Mouse (Mus musculus): ENCODE measurements at regions not wholly inside any gene's neighbourhood (a gene's known extent, or its start where the extent isn't known, plus 50 kb on each side); places are given as distances from the start of the nearest gene placed in this dataset.

DNA sequence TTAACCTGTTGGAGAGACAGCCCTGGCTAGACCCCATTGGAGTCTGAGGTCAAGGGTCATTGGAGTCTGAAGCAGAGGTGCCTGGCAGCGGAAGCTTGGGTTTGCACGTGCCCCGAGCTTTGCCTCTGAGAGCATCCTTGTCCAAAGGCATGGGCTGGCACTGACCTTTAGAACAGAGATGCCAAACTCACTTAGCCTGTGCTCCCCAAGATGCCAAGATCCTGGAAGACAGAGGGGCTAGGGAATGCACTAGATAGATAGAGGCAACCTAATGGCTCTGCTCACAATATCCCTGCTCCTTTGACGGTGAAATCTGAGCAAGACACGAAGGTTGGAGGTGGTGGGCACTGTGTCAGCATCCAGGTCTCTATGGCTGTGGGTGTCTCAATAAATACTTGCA lies 75.1 kb downstream of the Gadd45g start:
- H3K4me1 ChIP-seq (ENCODE audit: control insufficient read depth, low read depth, low read length): no peaks in the 10 kb centered on the region
- H3K4me3 ChIP-seq (ENCODE audit: low read depth, low read length): no peak overlapping the region
- H3K9ac ChIP-seq (ENCODE audit: low read depth, low read length): no peak overlapping the region
- 76% methylated on average over 5 of the region's 5 CpGs for WGBS (ENCODE audit: insufficient replicate concordance)
- H3K27ac ChIP-seq (ENCODE audit: low read length): no peak overlapping the region
- H3K9me3 ChIP-seq (replicated peaks; ENCODE audit: control insufficient read depth, low read length): no peaks in the 10 kb centered on the region
- H3K4me2 ChIP-seq (ENCODE audit: low read depth, low read length): no peak overlapping the region
- peaks cover 5% of the 10 kb centered on the region for H3K27me3 ChIP-seq (ENCODE audit: control insufficient read depth, insufficient read depth, low read depth, low read length)
- H3K36me3 ChIP-seq (ENCODE audit: control insufficient read depth, insufficient read depth): no peaks in the 10 kb centered on the region
- no peak for ATAC-seq (ENCODE audit: low read depth)

DNA sequence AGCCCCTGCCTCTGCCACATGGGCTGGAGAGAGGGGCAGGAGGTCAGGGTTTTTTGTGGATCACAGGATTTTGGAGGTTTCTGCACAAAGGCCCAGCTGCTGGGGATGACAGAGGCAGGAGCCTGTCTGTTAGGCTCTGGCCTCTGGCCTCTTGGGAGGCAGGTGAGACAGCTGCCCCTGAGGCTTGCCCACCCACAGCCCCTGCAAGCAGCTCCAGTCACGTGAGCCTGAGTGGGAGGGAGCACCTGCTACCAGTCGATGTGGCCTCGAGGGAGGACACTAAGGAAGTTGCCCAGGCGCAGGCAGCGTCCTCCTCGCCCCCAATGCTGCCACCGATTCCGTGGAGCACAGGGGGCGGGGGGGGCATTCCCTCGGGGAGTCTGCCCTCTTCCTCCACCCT lies 80.3 kb downstream of the Gadd45g start:
- Histone ChIP-seq H3K4me2 (ENCODE audit: low read depth, low read length) (no peak overlapping the region), H3K4me3 (ENCODE audit: low read depth, low read length) (no peak overlapping the region), H3K27ac (ENCODE audit: low read length) (no peak overlapping the region), H3K9me3 (replicated peaks; ENCODE audit: control insufficient read depth, low read length) (no peaks in the 10 kb centered on the region), H3K9ac (ENCODE audit: low read depth, low read length) (no peak overlapping the region), H3K36me3 (ENCODE audit: control insufficient read depth, insufficient read depth) (no peaks in the 10 kb centered on the region), H3K27me3 (ENCODE audit: control insufficient read depth, insufficient read depth, low read depth, low read length) (peaks cover 2% of the 10 kb centered on the region; the same call in 1 of the 2 replicates), H3K4me1 (ENCODE audit: control insufficient read depth, low read depth, low read length) (no peaks in the 10 kb centered on the region; the same call in 1 of the 2 replicates)
- WGBS (ENCODE audit: insufficient replicate concordance): 56% methylated on average over 10 of the region's 10 CpGs
- ATAC-seq (ENCODE audit: low read depth): no peak

DNA sequence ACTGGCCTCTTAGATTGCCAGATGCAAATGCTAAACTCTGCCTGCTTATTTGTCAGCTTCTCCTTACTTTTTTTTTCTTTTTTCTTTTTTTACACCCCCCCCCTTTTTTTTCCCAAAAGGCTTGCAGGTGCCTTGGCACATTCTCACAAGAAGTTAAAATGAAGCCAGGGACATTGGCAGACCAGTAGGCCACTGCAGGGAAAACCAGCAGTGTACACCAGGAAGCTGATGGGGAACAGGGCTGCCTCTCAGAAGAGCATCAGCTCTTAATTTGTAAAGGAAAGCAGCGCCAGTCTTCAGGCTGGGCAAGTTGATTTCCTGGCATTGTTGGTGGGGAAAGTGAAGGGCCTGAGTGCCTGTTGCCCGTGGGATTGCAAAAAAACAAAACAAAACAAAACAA lies 83.3 kb downstream of the Gadd45g start:
- H3K9ac ChIP-seq (ENCODE audit: low read depth, low read length): no peak overlapping the region
- no peak for ATAC-seq (ENCODE audit: low read depth)
- H3K4me1 ChIP-seq (ENCODE audit: control insufficient read depth, low read depth, low read length): no peaks in the 10 kb centered on the region; the same call in 1 of the 2 replicates
- no peaks in the 10 kb centered on the region for H3K9me3 ChIP-seq (replicated peaks; ENCODE audit: control insufficient read depth, low read length)
- H3K27me3 ChIP-seq (ENCODE audit: control insufficient read depth, insufficient read depth, low read depth, low read length): peaks cover 2% of the 10 kb centered on the region; the same call in 1 of the 2 replicates
- no peak overlapping the region for H3K27ac ChIP-seq (ENCODE audit: low read length)
- no peak overlapping the region for H3K4me2 ChIP-seq (ENCODE audit: low read depth, low read length)
- H3K36me3 ChIP-seq (ENCODE audit: control insufficient read depth, insufficient read depth): no peaks in the 10 kb centered on the region
- no peak overlapping the region for H3K4me3 ChIP-seq (ENCODE audit: low read depth, low read length)
- 36% methylated on average over 2 of the region's 2 CpGs for WGBS (ENCODE audit: insufficient replicate concordance)

DNA sequence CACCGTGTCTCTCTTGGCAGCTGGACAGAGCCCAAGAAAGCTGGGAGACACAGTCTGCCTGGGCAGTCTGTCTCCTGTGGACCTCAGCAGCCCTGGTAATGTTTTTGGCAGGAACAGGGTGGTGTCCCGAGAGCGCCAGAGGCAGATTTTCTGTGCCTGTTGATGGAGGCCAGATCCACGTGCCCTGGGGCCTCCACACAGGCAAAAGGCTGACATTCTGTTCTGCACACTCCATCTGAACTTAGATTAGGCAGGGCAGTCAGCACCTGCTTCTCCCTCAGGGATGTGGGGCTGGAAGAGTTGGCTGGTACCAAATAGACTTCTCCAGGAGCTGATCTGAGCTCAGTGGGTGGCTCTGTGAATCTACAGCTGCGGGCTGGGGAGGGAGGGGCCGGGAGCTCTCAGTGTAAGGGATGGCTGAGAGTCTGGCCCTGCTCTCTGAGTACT lies 83.8 kb downstream of the Gadd45g start:
- Histone ChIP-seq H3K4me2 (ENCODE audit: low read depth, low read length) (no peak overlapping the region), H3K4me3 (ENCODE audit: low read depth, low read length) (no peak overlapping the region), H3K27ac (ENCODE audit: low read length) (no peak overlapping the region), H3K9ac (ENCODE audit: low read depth, low read length) (no peak overlapping the region), H3K4me1 (ENCODE audit: control insufficient read depth, low read depth, low read length) (no peaks in the 10 kb centered on the region; the same call in 1 of the 2 replicates), H3K36me3 (ENCODE audit: control insufficient read depth, insufficient read depth) (no peaks in the 10 kb centered on the region), H3K27me3 (ENCODE audit: control insufficient read depth, insufficient read depth, low read depth, low read length) (peaks cover 2% of the 10 kb centered on the region; the same call in 1 of the 2 replicates), H3K9me3 (replicated peaks; ENCODE audit: control insufficient read depth, low read length) (no peaks in the 10 kb centered on the region)
- no peak for ATAC-seq (ENCODE audit: low read depth)
- WGBS (ENCODE audit: insufficient replicate concordance): 51% methylated on average over 6 of the region's 6 CpGs

DNA sequence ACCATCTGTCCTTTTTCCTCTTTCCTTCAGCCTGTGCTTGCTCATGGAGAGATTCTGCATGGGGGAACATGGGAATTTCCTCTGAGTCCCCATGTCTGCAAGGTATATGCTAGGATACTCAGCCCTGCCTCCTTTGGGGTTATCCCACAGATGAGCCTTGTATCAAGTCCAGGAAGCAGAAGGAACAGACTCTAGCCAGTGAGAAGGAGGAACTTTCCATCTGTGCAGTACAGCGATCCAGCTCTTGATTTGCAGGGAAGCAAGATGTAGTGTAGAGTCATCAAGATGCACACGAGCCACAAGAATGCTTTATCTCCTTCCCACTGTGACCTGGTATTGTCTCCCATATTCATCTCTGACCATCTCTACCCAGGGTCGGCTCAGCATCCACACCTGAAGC lies 84.5 kb downstream of the Gadd45g start:
- H3K9me3 ChIP-seq (replicated peaks; ENCODE audit: control insufficient read depth, low read length): no peaks in the 10 kb centered on the region
- H3K9ac ChIP-seq (ENCODE audit: low read depth, low read length): no peak overlapping the region
- H3K36me3 ChIP-seq (ENCODE audit: control insufficient read depth, insufficient read depth): no peaks in the 10 kb centered on the region
- no peak overlapping the region for H3K4me3 ChIP-seq (ENCODE audit: low read depth, low read length)
- H3K4me2 ChIP-seq (ENCODE audit: low read depth, low read length): no peak overlapping the region
- no peak overlapping the region for H3K27ac ChIP-seq (ENCODE audit: low read length)
- ATAC-seq (ENCODE audit: low read depth): no peak
- WGBS (ENCODE audit: insufficient replicate concordance): 51% methylated on average over 3 of the region's 3 CpGs
- no peaks in the 10 kb centered on the region; the same call in 1 of the 2 replicates for H3K4me1 ChIP-seq (ENCODE audit: control insufficient read depth, low read depth, low read length)
- peaks cover 2% of the 10 kb centered on the region; the same call in 1 of the 2 replicates for H3K27me3 ChIP-seq (ENCODE audit: control insufficient read depth, insufficient read depth, low read depth, low read length)

DNA sequence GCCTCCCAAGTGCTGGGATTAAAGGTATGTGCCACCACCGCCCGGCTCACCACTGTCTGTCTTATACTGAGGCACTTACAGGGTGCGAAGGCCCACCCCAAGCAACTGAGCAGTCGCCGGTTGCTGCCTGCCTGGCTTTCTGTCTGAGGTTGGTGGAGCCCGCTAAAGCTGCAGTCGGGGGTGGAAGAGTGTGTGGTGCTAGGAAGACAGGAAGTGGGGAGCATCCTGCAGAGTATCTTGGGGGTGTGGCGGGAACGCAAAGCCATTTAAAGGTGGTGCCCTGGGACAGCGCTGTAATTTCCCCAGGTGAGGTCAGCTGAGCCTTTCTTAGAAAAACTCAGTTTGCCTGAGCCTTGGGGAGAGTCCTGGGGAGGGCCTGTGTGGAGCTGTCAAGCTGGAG lies 89.3 kb downstream of the Gadd45g start:
- H3K4me1 ChIP-seq (ENCODE audit: control insufficient read depth, low read depth, low read length): peaks cover 2% of the 10 kb centered on the region
- H3K4me3 ChIP-seq (ENCODE audit: low read depth, low read length): no peak overlapping the region
- no peaks in the 10 kb centered on the region for H3K36me3 ChIP-seq (ENCODE audit: control insufficient read depth, insufficient read depth)
- no peak overlapping the region for H3K4me2 ChIP-seq (ENCODE audit: low read depth, low read length)
- 65% methylated on average over 10 of the region's 10 CpGs for WGBS (ENCODE audit: insufficient replicate concordance)
- H3K27me3 ChIP-seq (ENCODE audit: control insufficient read depth, insufficient read depth, low read depth, low read length): peaks cover 2% of the 10 kb centered on the region; the same call in 1 of the 2 replicates
- no peak for ATAC-seq (ENCODE audit: low read depth)
- no peak overlapping the region for H3K9ac ChIP-seq (ENCODE audit: low read depth, low read length)
- H3K9me3 ChIP-seq (replicated peaks; ENCODE audit: control insufficient read depth, low read length): no peaks in the 10 kb centered on the region
- H3K27ac ChIP-seq (ENCODE audit: low read length): no peak overlapping the region

DNA sequence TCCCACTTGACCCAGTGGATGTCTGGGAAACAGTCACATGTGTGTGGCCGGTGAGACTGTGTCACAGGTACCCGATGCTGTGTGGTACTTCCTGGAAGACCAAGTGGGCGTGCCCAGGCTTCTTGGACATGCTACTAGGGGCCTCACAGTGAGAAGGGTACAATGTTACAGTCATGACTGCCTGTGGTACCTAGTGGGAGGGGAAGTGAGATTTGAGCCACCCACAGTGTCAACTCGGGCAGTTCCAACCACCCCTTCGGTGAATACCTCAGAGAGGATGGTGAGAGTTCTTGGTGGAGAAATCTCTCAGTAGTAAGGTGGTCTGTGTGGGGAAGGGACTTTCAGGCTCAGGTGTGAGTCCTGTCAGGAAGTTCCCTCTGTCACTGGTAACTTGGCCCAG lies 90.0 kb downstream of the Gadd45g start:
- no peaks in the 10 kb centered on the region for H3K27me3 ChIP-seq (ENCODE audit: control insufficient read depth, insufficient read depth, low read depth, low read length)
- no peak overlapping the region for H3K9ac ChIP-seq (ENCODE audit: low read depth, low read length)
- ATAC-seq (ENCODE audit: low read depth): no peak
- no peak overlapping the region for H3K4me2 ChIP-seq (ENCODE audit: low read depth, low read length)
- H3K4me1 ChIP-seq (ENCODE audit: control insufficient read depth, low read depth, low read length): peaks cover 2% of the 10 kb centered on the region
- no peaks in the 10 kb centered on the region for H3K36me3 ChIP-seq (ENCODE audit: control insufficient read depth, insufficient read depth)
- H3K4me3 ChIP-seq (ENCODE audit: low read depth, low read length): no peak overlapping the region
- no peak overlapping the region for H3K27ac ChIP-seq (ENCODE audit: low read length)
- no peaks in the 10 kb centered on the region for H3K9me3 ChIP-seq (replicated peaks; ENCODE audit: control insufficient read depth, low read length)
- 61% methylated on average over 5 of the region's 5 CpGs for WGBS (ENCODE audit: insufficient replicate concordance)

DNA sequence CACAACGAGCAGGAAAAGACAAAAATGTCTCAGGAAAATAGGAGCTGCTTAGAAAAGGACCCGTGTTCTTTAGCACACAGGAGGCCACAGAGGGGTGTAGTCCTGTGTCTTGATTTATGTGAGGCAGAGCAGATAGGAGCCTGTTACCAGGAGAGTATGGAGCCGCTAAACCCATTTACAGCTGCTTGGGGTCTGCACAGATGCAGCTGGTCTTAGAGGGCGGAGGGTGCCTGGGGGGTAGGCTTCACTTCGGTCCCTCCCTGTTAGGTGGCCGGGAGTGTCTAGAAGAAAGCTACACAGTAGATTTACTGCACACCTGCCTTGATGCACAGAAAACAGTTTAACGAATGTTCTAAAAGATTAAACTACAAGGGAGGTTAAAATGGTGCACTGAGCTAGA lies 91.4 kb downstream of the Gadd45g start:
- H3K9me3 ChIP-seq (replicated peaks; ENCODE audit: control insufficient read depth, low read length): no peaks in the 10 kb centered on the region
- no peaks in the 10 kb centered on the region for H3K27me3 ChIP-seq (ENCODE audit: control insufficient read depth, insufficient read depth, low read depth, low read length)
- no peak for ATAC-seq (ENCODE audit: low read depth)
- H3K4me2 ChIP-seq (ENCODE audit: low read depth, low read length): no peak overlapping the region
- 50% methylated on average over 7 of the region's 7 CpGs for whole genome bisulfite sequencing (ENCODE audit: insufficient replicate concordance)
- no peak overlapping the region for H3K27ac ChIP-seq (ENCODE audit: low read length)
- no peaks in the 10 kb centered on the region for H3K36me3 ChIP-seq (ENCODE audit: control insufficient read depth, insufficient read depth)
- peaks cover 2% of the 10 kb centered on the region for H3K4me1 ChIP-seq (ENCODE audit: control insufficient read depth, low read depth, low read length)
- no peak overlapping the region for H3K9ac ChIP-seq (ENCODE audit: low read depth, low read length)
- no peak overlapping the region for H3K4me3 ChIP-seq (ENCODE audit: low read depth, low read length)

DNA sequence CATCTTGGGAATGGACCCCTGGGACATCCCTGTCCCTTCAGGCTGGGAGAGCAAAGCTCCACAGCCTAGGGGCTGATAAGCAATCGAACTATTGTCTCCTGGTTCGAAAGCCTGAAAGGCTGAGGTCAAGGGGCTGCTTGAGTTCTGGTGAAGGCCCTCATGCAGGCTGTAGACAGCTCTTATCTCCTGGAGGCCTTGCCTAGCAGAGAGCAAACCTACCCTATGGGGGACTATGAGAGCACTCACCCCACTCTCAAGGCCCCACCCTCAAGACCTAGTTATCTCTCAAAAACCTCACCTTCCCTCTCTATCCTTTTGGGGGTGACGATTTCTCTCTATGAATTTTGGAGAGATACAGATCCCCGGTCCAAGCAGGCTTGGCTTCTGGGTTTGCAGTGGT lies 92.8 kb downstream of the Gadd45g start:
- Histone ChIP-seq H3K27me3 (ENCODE audit: control insufficient read depth, insufficient read depth, low read depth, low read length) (no peaks in the 10 kb centered on the region), H3K4me3 (ENCODE audit: low read depth, low read length) (no peak overlapping the region), H3K9me3 (replicated peaks; ENCODE audit: control insufficient read depth, low read length) (no peaks in the 10 kb centered on the region), H3K4me1 (ENCODE audit: control insufficient read depth, low read depth, low read length) (peaks cover 2% of the 10 kb centered on the region), H3K4me2 (ENCODE audit: low read depth, low read length) (no peak overlapping the region), H3K9ac (ENCODE audit: low read depth, low read length) (no peak overlapping the region), H3K27ac (ENCODE audit: low read length) (no peak overlapping the region), H3K36me3 (ENCODE audit: control insufficient read depth, insufficient read depth) (no peaks in the 10 kb centered on the region)
- ATAC-seq (ENCODE audit: low read depth): peak; percentile 62
- WGBS (ENCODE audit: insufficient replicate concordance): 21% methylated on average over 4 of the region's 4 CpGs
